Mouse (Mus musculus): ENCODE data around the gene Asic2.

- TF ChIP-seq CTCF (IDR thresholded peaks at IDR 0.05; ENCODE audit: control insufficient read depth, insufficient read depth, low read length) (no peak), POLR2A (IDR thresholded peaks at IDR 0.05; ENCODE audit: borderline replicate concordance, control insufficient read depth, low read depth, low read length) (no peak)
Observed at GRCm38 (mm10) chr11:81290041-81290440, 678.2 kb downstream of the Asic2 start.
